ENCODE assay signal across 12 mouse cellular contexts in the genomic region with DNA sequence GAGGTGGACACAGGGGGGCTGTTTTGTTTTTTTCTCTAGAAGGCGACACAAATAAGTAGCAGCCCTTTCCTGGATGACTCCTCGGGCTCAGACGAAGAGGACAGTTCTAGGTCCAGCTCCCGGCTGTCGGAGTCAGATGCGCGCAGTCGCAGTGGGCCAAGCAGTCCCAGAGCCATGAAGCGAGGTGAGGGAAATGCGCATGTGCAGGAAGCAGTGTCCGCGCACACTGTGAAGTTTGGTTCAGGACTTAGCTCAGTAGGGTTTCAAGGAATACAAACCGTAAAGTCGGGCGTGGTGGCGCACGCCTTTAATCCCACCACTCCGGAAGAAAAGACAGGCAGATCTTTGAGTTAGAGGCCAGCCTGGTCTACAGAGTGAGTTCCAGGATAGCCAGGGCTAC. TPM values are rescaled to one million over a fixed set of nuclear protein-coding genes. Genes with fewer than 3 reads are reported as not detected.
A peak's percentile ranks its signal among the peaks of the same experiment; 100 is the strongest.
DNase-seq lines count a peak whose midpoint lies in the region; ATAC-seq lines count a peak whose summit lies in the region.
"Had no signal": no experiment of that assay in that cellular context is flagged by ENCODE, and none has a peak within 500 bp of the region (broad histone marks: within the 10 kb centered on the region; RNA-seq: fewer than 3 reads in every experiment).

No protein-coding gene starts in this region.

- no peaks in the 10 kb centered on the region for H3K4me1 ChIP-seq in heart, embryonic 10.5 days
- peaks cover 2% of the 10 kb centered on the region; the same call in 1 of the 2 replicates for H3K4me1 ChIP-seq in neural tube, embryonic 11.5 days (ENCODE audit: control insufficient read depth, insufficient read depth, low read length)
- H3K4me1 ChIP-seq in hindbrain, embryonic 13.5 days (replicated peaks): 0 out of 2 replicates have a peak, but pooled peaks cover 4% of the 10 kb centered on the region
- H3K4me1 ChIP-seq: liver, embryonic 13.5 days; stomach, embryonic 15.5 days had no signal

- H3K9me3 ChIP-seq in heart, embryonic 10.5 days: no peaks in the 10 kb centered on the region
- no peaks in the 10 kb centered on the region for H3K9me3 ChIP-seq in neural tube, embryonic 11.5 days (ENCODE audit: control insufficient read depth, low read length)
- H3K9me3 ChIP-seq in hindbrain, embryonic 13.5 days: no peaks in the 10 kb centered on the region
- H3K9me3 ChIP-seq: liver, embryonic 13.5 days; stomach, embryonic 15.5 days had no signal

- ATAC-seq in neural tube, embryonic 11.5 days (ENCODE audit: insufficient read depth, low FRiP score, low TSS enrichment): no peak
- no peak for ATAC-seq in hindbrain, embryonic 13.5 days (ENCODE audit: low FRiP score)
- no peak for ATAC-seq in CD4-positive, CD25-positive, alpha-beta regulatory T cell, adult 4 months

- H3K27ac ChIP-seq in heart, embryonic 10.5 days: no peak overlapping the region
- H3K27ac ChIP-seq in neural tube, embryonic 11.5 days (ENCODE audit: low read depth, low read length): no peak overlapping the region
- no peak overlapping the region for H3K27ac ChIP-seq in hindbrain, embryonic 13.5 days
- H3K27ac ChIP-seq: liver, embryonic 13.5 days; stomach, embryonic 15.5 days had no signal

- WGBS in heart, embryonic 10.5 days: 73% methylated on average over 18 of the region's 18 CpGs
- 76% methylated on average over 18 of the region's 18 CpGs for WGBS in neural tube, embryonic 11.5 days
- 80% methylated on average over 18 of the region's 18 CpGs for WGBS in hindbrain, embryonic 13.5 days

- no peak overlapping the region for H3K9ac ChIP-seq in neural tube, embryonic 11.5 days (ENCODE audit: low read length)
- no peak overlapping the region for H3K9ac ChIP-seq in hindbrain, embryonic 13.5 days
- H3K9ac ChIP-seq: liver, embryonic 13.5 days; stomach, embryonic 15.5 days had no signal

- peak; percentile 64 for DNase-seq in heart, embryonic 10.5 days (ENCODE audit: low spot score)
- no peak for DNase-seq in heart, adult 8-10 months (ENCODE audit: low spot score)
- DNase-seq in neural tube, embryonic 11.5 days (ENCODE audit: low spot score): peak; percentile 26
- no peak for DNase-seq in neural tube, embryonic 10.5 days (ENCODE audit: extremely low spot score, low spot score)
- no peak for DNase-seq in urinary bladder, postnatal 36 days (ENCODE audit: low spot score in 2 of 2)
- no peak for DNase-seq in kidney, adult 9 months
- DNase-seq: cerebellum, adult 18-20 months; liver, embryonic 13.5 days; right cerebral cortex, adult 18-20 months had no signal

- H3K36me3 ChIP-seq in heart, embryonic 10.5 days: peaks cover 2% of the 10 kb centered on the region; the same call in 1 of the 2 replicates
- H3K36me3 ChIP-seq in neural tube, embryonic 11.5 days (ENCODE audit: control insufficient read depth, insufficient read depth, low read length): no peaks in the 10 kb centered on the region
- H3K36me3 ChIP-seq in hindbrain, embryonic 13.5 days: no peaks in the 10 kb centered on the region
- H3K36me3 ChIP-seq: liver, embryonic 13.5 days had no signal

- no peak overlapping the region for H3K4me3 ChIP-seq in heart, embryonic 10.5 days
- H3K4me3 ChIP-seq in neural tube, embryonic 11.5 days (ENCODE audit: low read depth, low read length): no peak overlapping the region
- H3K4me3 ChIP-seq in hindbrain, embryonic 13.5 days: no peak overlapping the region
- H3K4me3 ChIP-seq: liver, embryonic 13.5 days; stomach, embryonic 15.5 days had no signal

- H3K4me2 ChIP-seq in neural tube, embryonic 11.5 days (ENCODE audit: low read depth): no peak overlapping the region
- H3K4me2 ChIP-seq in hindbrain, embryonic 13.5 days: 0 out of 2 replicates have a peak overlapping the region, but pooled peaks have one; percentile 19
- H3K4me2 ChIP-seq: liver, embryonic 13.5 days; stomach, embryonic 15.5 days had no signal

- no peaks in the 10 kb centered on the region for H3K27me3 ChIP-seq in heart, embryonic 10.5 days (ENCODE audit: insufficient read depth, poor library complexity, severe bottlenecking)
- no peaks in the 10 kb centered on the region for H3K27me3 ChIP-seq in neural tube, embryonic 11.5 days (ENCODE audit: control insufficient read depth, insufficient read depth, low read length)
- no peaks in the 10 kb centered on the region for H3K27me3 ChIP-seq in hindbrain, embryonic 13.5 days
- H3K27me3 ChIP-seq: liver, embryonic 13.5 days; stomach, embryonic 15.5 days had no signal

RNA-seq across cellular contexts. Expression of a gene that starts 54.7 kb away (rescaled TPM):
- polyA plus RNA-seq in heart, embryonic 10.5 days (2016; fragmentation: Nextera tagmentation; extraction: Ambion mirVana): 9.9 and 17.2 TPM in 2 replicates
- 1 to 10 TPM; 2.5 to 4.9 (median 3.2) TPM for total RNA-seq in heart, adult 8-10 months (2022)
- polyA plus RNA-seq in neural tube, embryonic 11.5 days (2014; fragmentation: Nextera tagmentation; extraction: Ambion mirVana): 29.6 and 30.4 TPM in 2 replicates
- polyA plus RNA-seq in hindbrain, embryonic 13.5 days (2015; fragmentation: Nextera tagmentation; extraction: Ambion mirVana): 33.2 and 36.9 TPM in 2 replicates
- polyA plus RNA-seq in CD4-positive, CD25-positive, alpha-beta regulatory T cell, adult 4 months (2017; shearing (Covaris generic)): 1 to 10 TPM; 1.1 to 2.0 TPM

RNA-seq across cellular contexts. Expression of a gene that starts 59.9 kb away (rescaled TPM):
- polyA plus RNA-seq in heart, embryonic 10.5 days (2016; fragmentation: Nextera tagmentation; extraction: Ambion mirVana): 3.6 and 3.9 TPM in 2 replicates
- total RNA-seq in heart, adult 8-10 months (2022): 1 to 10 TPM; 1.3 to 2.4 (median 2.1) TPM
- polyA plus RNA-seq in neural tube, embryonic 11.5 days (2014; fragmentation: Nextera tagmentation; extraction: Ambion mirVana): 4.2 and 5.2 TPM in 2 replicates
- 1.9 and 2.1 TPM in 2 replicates for polyA plus RNA-seq in hindbrain, embryonic 13.5 days (2015; fragmentation: Nextera tagmentation; extraction: Ambion mirVana)
- polyA plus RNA-seq in CD4-positive, CD25-positive, alpha-beta regulatory T cell, adult 4 months (2017; shearing (Covaris generic)): not detected

Comparison
In these comparisons a context has a peak if more than half of its experiments do, and no peak if none do; other contexts are left out.
1. DNase-seq: peak in heart, embryonic 10.5 days (single experiment) and neural tube, embryonic 11.5 days (single experiment); none in heart, adult 8-10 months (single experiment), neural tube, embryonic 10.5 days (single experiment), urinary bladder, postnatal 36 days (0 of 2) and kidney, adult 9 months (single experiment).